ENCODE assay signal across 8 mouse cellular contexts in the genomic region with DNA sequence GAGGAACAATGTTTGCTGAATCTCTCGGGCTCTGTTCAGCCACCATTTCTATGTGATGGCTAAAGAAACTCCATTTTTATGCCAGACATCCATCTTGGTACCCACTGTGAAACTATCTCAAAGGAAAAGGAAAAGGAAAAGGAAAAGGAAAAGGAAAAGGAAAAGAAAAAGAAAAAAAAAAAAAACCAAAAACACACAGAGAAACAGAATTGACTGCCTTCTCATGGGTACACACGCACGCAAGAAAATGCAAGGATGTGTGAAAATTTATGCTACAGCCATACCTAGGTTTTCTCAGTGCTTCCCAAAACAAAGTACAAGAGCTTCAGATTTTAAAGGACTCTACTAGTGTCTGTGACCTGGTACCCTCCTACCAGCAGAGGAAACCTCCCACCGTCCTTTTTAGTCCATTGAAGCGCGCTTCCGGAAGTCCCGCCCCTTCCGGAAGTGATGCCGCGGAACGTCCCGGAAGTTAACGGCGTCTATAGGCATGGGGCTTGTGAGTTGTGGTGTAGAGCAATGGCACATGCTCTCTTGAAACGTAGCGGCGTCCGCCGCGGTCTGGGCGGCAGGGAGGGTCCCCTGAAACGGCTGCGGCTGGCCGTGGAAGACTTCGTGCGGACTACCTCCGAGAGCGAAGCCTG. TPM values are rescaled to one million over a fixed set of nuclear protein-coding genes. Genes with fewer than 3 reads are reported as not detected.
DNase-seq lines count a peak whose midpoint lies in the region; ATAC-seq lines count a peak whose summit lies in the region.

A gene (plus strand): TSS at position 437 of the 644 bp plus-strand sequence.

- H3K27me3 ChIP-seq in hindbrain, embryonic 14.5 days (ENCODE audit: control insufficient read depth, insufficient read depth, low read length) = peaks cover 14% of the 10 kb centered on the region

- H3K9ac ChIP-seq in hindbrain, embryonic 14.5 days = peak within 1 kb of the TSS; percentile 71

- WGBS in hindbrain, embryonic 14.5 days = 4% methylated on average over 29 of the region's 29 CpGs

- H3K9me3 ChIP-seq in hindbrain, embryonic 14.5 days (ENCODE audit: control insufficient read depth, low read length) = no peaks in the 10 kb centered on the region

- peak; percentile 95 for DNase-seq in R1 (ENCODE audit: low read depth, low spot score)
- DNase-seq in cerebellum, postnatal 25 days = peak; percentile 92 to 94
- peak; percentile 73 to 82 for DNase-seq in frontal cortex, postnatal 25 days (ENCODE audit: low spot score in 2 of 2)
- DNase-seq in hindbrain, embryonic 14.5 days (ENCODE audit: low spot score) = peak; percentile 95
- DNase-seq in layer of hippocampus, postnatal 36 days = peak; percentile 87 to 91
- DNase-seq in lung, postnatal 36 days = peak; percentile 92
- peak; percentile 95 for DNase-seq in retina, postnatal 1 day
- peak; percentile 82 to 91 for DNase-seq in urinary bladder, adult 18-20 months (ENCODE audit: low spot score in 2 of 2)

- H3K4me1 ChIP-seq in hindbrain, embryonic 14.5 days (replicated peaks; ENCODE audit: control insufficient read depth, insufficient read depth, low read length) = peaks cover 29% of the 10 kb centered on the region

- peaks cover 30% of the 10 kb centered on the region for H3K36me3 ChIP-seq in hindbrain, embryonic 14.5 days (replicated peaks; ENCODE audit: control insufficient read depth, insufficient read depth)

- H3K4me2 ChIP-seq in hindbrain, embryonic 14.5 days (replicated peaks) = peak within 1 kb of the TSS; percentile 81

- ATAC-seq in hindbrain, embryonic 14.5 days (ENCODE audit: low FRiP score) = peak; percentile 98

- peak within 1 kb of the TSS; percentile 54; the same call in 1 of the 2 replicates for H3K27ac ChIP-seq in hindbrain, embryonic 14.5 days

- peak within 1 kb of the TSS; percentile 76 for H3K4me3 ChIP-seq in hindbrain, embryonic 14.5 days (replicated peaks; ENCODE audit: low read length)

RNA-seq across cellular contexts. Expression of the gene that starts here (rescaled TPM):
- 14.1 and 15.2 TPM in 2 replicates for polyA plus RNA-seq in hindbrain, embryonic 14.5 days (2014; fragmentation: Nextera tagmentation; extraction: Ambion mirVana)
- 10 to 100 TPM; 20.5 to 23.7 TPM for total RNA-seq in layer of hippocampus, postnatal 36 days (2021)

Comparison
In these comparisons a context has a peak if more than half of its experiments do, and no peak if none do; other contexts are left out.
1. Peak in every context shown above with its lines: DNase-seq, ATAC-seq, H3K4me3 ChIP-seq and H3K27ac ChIP-seq.